Mouse (Mus musculus) lung, postnatal 36 days (tissue): ENCODE data around the gene Ammecr1.

Experiments used
- DNase-seq: peaks from one replicate; pipeline ENCODE4 v3.0.0; 2022; ENCODE audit warnings: mixed read lengths

The Ammecr1 gene

DNA sequence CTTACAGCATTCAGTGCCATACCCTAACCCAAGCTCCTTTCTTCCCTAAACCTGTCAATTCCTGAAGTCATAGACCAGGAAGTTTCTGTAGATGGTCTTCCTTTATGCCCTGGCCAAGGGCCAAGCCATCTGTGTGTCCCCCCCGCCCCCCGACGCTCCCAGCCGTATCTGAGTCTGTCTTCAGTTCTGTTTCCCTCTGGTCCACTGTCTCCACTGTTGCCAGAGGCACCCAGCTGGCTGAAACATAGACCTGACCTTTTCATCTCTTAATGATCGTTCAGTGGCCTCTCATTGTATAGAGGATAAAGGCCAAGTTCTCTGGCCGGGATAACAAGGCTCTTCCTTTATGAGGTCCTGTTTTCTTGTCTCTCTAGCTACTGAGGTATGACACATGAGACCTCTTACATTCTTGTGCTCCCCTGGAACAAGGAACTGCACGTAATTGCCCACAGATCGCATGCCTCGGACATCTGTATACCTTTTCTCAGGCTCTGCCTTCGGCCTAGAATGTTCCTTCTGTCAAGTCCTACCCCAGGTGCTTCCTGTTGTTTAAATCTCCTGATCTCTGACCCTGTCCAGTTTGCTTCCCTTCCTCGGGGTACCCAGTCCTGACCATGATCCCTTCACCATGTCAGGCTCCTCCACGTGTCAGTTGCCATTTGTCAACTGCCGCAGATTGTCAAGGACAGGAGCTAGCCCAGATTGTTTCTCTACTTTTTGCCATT lies 138.2 kb downstream of the Ammecr1 start:
- no peak for DNase-seq

DNA sequence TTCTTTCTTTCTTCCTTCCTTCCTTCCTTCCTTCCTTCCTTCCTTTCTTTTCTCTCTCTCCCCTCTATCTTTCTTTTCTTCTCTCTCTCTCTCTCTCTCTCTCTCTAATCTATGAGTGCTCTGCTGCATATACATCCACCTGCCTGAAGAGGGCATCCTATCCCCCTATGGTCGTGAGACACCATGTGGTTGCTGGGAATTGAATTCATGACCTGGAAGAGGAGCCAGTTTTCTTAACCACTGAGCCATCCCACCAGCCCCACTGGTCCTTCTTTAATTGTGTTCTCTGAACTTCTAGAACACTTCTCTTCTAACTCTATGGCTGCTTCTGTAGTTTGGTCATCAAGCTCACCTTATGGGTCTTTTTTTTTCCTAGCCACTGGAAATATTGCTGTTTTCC lies 138.9 kb downstream of the Ammecr1 start:
- no peak for DNase-seq

DNA sequence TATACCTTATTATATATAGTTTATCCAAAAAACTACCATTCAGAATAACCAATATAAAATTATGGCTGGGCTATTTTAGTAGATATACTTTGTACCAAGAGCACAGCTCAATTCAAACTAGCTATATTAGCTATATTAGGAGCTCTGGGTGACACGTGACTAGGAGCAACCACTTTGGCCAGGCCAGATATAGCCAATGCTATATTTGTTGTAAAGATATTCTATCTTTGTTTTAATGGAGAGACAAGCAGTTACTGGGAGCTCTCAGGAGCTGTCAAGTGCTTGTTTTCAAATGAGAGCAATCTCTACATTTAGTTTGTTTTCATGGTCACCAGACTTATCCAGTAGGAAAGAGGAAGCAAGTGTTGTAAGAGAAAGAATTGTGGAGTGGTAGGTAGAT lies 141.2 kb downstream of the Ammecr1 start:
- DNase-seq = no peak

DNA sequence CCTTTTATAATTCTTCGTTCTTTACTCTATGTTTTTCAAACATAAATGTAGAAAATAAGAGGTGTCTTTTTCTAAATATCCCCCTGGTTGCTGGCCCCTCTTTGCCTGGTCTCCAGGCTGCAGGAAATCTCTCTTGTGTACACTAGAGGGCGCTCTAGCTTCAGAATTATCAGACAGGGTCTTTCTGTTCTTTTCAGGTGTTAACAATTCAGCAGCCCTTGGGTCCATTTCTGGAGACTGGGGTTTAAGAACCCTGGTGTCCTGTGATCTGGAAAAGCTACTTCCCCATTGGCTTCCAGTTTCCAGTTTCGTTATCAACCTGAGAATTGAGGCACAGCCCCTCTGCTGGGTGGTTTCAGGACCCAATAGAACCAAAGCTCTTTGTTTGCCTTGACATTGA lies 144.7 kb downstream of the Ammecr1 start:
- peak; percentile 35 for DNase-seq

DNA sequence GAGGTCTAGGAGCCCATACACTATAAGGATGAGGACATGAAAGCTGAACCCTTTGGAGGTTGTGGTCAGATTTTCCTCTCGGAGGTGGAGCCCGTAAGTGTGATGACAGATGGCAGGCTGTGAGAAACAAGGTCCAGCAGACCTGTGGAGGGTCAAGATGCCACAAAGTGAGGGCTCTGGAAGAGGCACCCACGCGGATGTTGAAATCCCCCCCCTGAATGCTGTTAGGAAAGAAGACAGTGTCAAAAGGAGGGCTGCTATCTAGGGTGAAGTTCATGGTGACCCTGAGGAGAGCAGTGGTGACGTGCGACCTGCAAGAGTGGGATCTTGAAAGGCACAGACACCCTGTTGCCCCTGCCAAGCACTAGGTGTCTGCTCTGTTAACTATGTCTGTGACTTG lies 145.3 kb downstream of the Ammecr1 start:
- DNase-seq = no peak

DNA sequence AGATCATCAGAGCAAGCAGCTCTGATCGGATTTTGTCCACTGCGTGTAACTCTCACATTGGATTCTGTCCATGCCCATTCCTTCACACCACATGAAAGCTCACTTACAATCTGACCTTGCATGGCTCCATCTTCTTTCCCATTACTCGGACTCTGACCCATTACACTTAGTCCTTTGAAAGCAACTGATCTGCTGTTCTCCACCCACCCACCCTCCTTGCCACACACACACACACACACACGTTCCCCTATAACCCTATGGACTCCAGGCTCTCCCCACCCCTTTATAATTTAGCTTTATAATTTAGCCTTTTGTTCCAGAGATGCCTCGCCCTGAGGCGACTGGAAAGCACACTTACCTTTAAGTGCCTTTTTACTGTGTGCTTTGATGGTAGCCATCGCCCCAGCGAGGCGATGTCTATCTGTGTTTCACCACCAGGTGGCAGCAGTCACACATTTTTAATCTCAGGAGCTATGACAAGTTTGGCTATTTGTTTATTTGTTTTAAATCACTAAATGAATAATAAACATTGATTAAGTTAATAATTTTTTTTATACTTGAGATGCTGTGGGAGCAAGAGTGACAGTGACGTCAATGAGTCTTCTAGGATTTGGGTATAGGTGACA lies 148.4 kb downstream of the Ammecr1 start:
- DNase-seq = peak; percentile 61

DNA sequence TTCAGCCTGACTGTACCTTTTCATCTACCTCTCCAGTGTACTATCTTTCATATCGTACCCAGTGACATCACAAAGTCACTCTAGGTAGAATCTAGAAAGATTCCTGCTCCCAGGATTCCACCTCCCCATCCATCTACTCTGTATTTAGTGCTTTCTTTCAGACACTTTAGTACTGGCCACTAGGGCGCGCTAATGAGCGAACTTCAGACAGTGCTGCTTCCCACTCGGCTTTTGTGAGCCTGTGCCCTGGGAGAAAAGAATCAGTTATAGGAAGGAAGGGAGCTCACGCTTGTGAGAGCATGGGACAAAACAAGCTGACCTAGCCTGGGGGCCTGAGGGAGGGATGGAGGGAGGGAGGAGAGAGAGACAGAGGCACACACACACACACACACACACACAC lies 153.4 kb downstream of the Ammecr1 start:
- DNase-seq = peak; percentile 50

DNA sequence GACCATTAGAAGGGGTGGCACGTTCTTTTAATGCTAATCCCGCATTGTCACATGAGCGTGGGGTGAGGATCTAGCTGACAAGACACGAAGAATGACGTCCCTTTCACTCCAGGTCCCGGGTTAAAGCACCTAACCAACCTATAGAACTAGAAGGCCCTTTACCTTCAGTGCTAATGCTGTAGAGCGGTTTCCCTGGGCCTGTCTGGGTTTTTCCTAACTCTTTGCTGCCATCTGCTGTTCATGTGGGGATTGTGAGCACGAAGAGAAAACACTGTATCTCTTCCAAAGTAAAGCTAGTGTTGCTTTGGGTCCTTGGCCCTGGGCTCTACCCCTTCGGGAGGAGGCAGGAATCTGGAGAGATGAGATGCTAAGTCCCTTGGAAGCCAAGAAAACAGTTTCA lies 158.1 kb downstream of the Ammecr1 start:
- DNase-seq = peak; percentile 78

DNA sequence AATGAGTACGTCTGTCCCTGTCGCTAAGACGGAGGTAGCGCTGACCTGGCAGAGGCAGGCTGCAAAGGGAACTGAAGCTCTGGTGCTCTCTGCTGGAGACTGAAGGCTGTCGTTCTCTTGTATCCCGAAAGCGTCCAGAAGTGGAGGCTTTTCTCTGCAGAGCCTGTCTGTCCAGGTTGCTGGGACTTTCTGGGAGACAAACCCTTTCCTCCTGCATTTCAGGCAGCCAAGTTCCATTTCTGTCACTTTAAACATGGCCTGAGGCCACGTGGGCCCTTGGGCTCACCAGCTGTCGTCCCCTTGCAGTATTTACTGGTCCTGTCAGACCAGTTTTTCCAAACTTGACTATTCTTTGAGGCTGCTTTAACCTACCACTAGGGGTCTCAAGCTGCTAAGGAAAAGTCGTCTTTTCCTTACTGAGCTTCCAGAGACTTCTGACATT lies 159.9 kb downstream of the Ammecr1 start:
- peak; percentile 50 for DNase-seq

DNA sequence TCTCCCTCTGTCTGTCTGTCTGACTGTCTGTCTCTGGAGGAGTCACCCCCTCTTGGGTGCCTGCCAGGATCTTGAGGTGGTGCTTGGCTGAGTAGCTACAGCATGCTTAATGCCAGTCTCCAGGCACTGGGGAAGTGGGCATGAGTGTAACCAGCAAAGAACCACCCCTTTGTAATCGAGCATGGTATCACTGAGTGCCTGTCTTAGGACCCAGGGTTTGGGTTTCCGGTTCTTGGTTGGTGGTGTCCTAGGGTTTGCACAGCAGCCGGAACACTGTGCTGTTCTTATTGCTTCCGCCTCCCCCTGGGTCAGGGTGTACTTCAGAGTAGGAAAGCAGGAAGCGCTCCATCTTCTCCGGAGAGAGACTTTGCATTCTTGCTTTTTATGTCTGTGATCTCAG lies 160.4 kb downstream of the Ammecr1 start:
- peak; percentile 14 for DNase-seq

DNA sequence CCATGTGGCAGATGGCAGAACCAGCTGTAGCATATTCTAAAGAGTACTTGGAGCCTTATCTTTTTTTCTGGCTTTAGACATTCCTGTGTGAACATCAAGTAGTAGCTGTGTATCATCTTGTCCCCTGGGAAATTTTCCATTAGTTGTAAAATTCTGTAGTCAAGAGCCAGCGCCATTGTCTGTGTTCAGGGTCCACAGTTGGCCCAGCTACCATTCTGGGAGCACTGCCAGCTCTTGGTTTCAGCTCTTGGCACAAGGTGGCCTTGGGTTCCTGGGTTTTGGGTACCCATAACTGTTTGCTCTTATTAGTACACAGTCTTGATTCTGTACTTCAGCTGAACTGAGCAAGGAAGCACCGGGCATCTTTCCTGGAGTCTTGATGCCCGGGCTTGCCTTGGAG lies 161.9 kb downstream of the Ammecr1 start:
- DNase-seq = no peak
